8 mouse cellular contexts compared by ENCODE assay signal in genomic region chr1:131096132-131096695, GRCm38 (mm10). TPM values are rescaled to one million over a fixed set of nuclear protein-coding genes. Genes with fewer than 3 reads are reported as not detected.
A peak's percentile ranks its signal among the peaks of the same experiment; 100 is the strongest.
DNase-seq lines count a peak whose midpoint lies in the region; ATAC-seq and TF ChIP-seq lines count a peak whose summit lies in the region.

No protein-coding gene starts in this region.

- H3K9me3 ChIP-seq in liver, embryonic 15.5 days (replicated peaks), result no peaks in the 10 kb centered on the region
- no peaks in the 10 kb centered on the region for H3K9me3 ChIP-seq in stomach, embryonic 16.5 days (replicated peaks; ENCODE audit: control insufficient read depth, low read length)

- no peak for TF ChIP-seq POLR2A in cerebellum, adult 2 months (IDR thresholded peaks at IDR 0.05; ENCODE audit: borderline replicate concordance, insufficient read depth, low read length)

- TF ChIP-seq CTCF in cerebellum, adult 2 months (IDR thresholded peaks at IDR 0.05; ENCODE audit: borderline replicate concordance, insufficient read depth, low read depth, low read length), result no peak

- no peak for ATAC-seq in cerebellum, adult (ENCODE audit: insufficient number of reproducible peaks, low FRiP score, low TSS enrichment)
- no peak for ATAC-seq in liver, embryonic 15.5 days (ENCODE audit: insufficient read depth)
- no peak for ATAC-seq in stomach, embryonic 16.5 days (ENCODE audit: insufficient read depth, low FRiP score)

- peak overlapping the region; percentile 99 for H3K4me3 ChIP-seq in cerebellum, adult 2 months (replicated peaks; ENCODE audit: insufficient read depth, low read depth, low read length)
- peak overlapping the region; percentile 88 for H3K4me3 ChIP-seq in liver, embryonic 15.5 days (replicated peaks)
- peak overlapping the region; percentile 87 for H3K4me3 ChIP-seq in stomach, embryonic 16.5 days (replicated peaks; ENCODE audit: low read length)

- peaks cover 3% of the 10 kb centered on the region; the same call in 1 of the 2 replicates for H3K4me1 ChIP-seq in cerebellum, adult 2 months (ENCODE audit: control insufficient read depth, insufficient read depth, low read length)
- H3K4me1 ChIP-seq in liver, embryonic 15.5 days (replicated peaks), result peaks cover 65% of the 10 kb centered on the region
- H3K4me1 ChIP-seq in stomach, embryonic 16.5 days (ENCODE audit: control insufficient read depth, insufficient read depth, low read length), result peaks cover 45% of the 10 kb centered on the region

- H3K36me3 ChIP-seq in liver, embryonic 15.5 days (replicated peaks), result no peaks in the 10 kb centered on the region
- H3K36me3 ChIP-seq in stomach, embryonic 16.5 days (ENCODE audit: control insufficient read depth, insufficient read depth, low read length), result no peaks in the 10 kb centered on the region

- no peaks in the 10 kb centered on the region for H3K27me3 ChIP-seq in cerebellum, adult 2 months (ENCODE audit: control insufficient read depth, insufficient read depth, low read length)
- H3K27me3 ChIP-seq in liver, embryonic 15.5 days, result peaks cover 24% of the 10 kb centered on the region
- no peaks in the 10 kb centered on the region for H3K27me3 ChIP-seq in stomach, embryonic 16.5 days (ENCODE audit: control insufficient read depth, insufficient read depth, low read length)

- no peak overlapping the region for H3K27ac ChIP-seq in cerebellum, adult 2 months (ENCODE audit: insufficient read depth, low read length)
- peak overlapping the region; percentile 77 for H3K27ac ChIP-seq in liver, embryonic 15.5 days (replicated peaks)
- H3K27ac ChIP-seq in stomach, embryonic 16.5 days (ENCODE audit: low read length), result peak overlapping the region; percentile 92

- H3K9ac ChIP-seq in liver, embryonic 15.5 days, result peak overlapping the region; percentile 86
- H3K9ac ChIP-seq in stomach, embryonic 16.5 days (ENCODE audit: low read length), result peak overlapping the region; percentile 97

- H3K4me2 ChIP-seq in liver, embryonic 15.5 days, result peak overlapping the region; percentile 98
- peak overlapping the region; percentile 75 for H3K4me2 ChIP-seq in stomach, embryonic 16.5 days (ENCODE audit: low read depth, low read length)

- 58% methylated on average over 9 of the region's 9 CpGs for WGBS in cerebellum, adult 2 months
- WGBS in liver, embryonic 15.5 days (ENCODE audit: insufficient replicate concordance), result 11% methylated on average over 9 of the region's 9 CpGs
- 7% methylated on average over 9 of the region's 9 CpGs for WGBS in stomach, embryonic 16.5 days

- no peak for DNase-seq in cerebellum, adult 2 months
- peak; percentile 36 for DNase-seq in thymus, postnatal 0 days (ENCODE audit: low spot score)
- no peak for DNase-seq in thymus, postnatal 36 days
- DNase-seq in cerebellum, postnatal 25 days, result no peak
- DNase-seq in right cerebral cortex, adult 2 months (ENCODE audit: low spot score in 2 of 2), result no peak

RNA-seq across cellular contexts. Expression of gene Mapkapk2, which starts 1.4 kb away (rescaled TPM):
- polyA plus RNA-seq in cerebellum, adult 2 months (2012; rRNA removed), result 34.0 and 35.8 TPM in 2 replicates
- polyA plus RNA-seq in thymus, postnatal 0 days (2015; fragmentation: Nextera tagmentation; extraction: Ambion mirVana), result 26.6 and 30.4 TPM in 2 replicates
- polyA plus RNA-seq in liver, embryonic 15.5 days (2015; fragmentation: Nextera tagmentation; extraction: Ambion mirVana), result 13.0 and 15.7 TPM in 2 replicates
- polyA plus RNA-seq in stomach, embryonic 16.5 days (2015; fragmentation: Nextera tagmentation; extraction: Ambion mirVana), result 16.6 and 18.0 TPM in 2 replicates

RNA-seq across cellular contexts. Expression of gene Dyrk3, which starts 41.9 kb away (rescaled TPM):
- polyA plus RNA-seq in cerebellum, adult 2 months (2012; rRNA removed), result 2.9 and 4.1 TPM in 2 replicates
- 1.9 and 2.2 TPM in 2 replicates for polyA plus RNA-seq in thymus, postnatal 0 days (2015; fragmentation: Nextera tagmentation; extraction: Ambion mirVana)
- 16.6 and 18.3 TPM in 2 replicates for polyA plus RNA-seq in liver, embryonic 15.5 days (2015; fragmentation: Nextera tagmentation; extraction: Ambion mirVana)
- 2.9 and 3.4 TPM in 2 replicates for polyA plus RNA-seq in stomach, embryonic 16.5 days (2015; fragmentation: Nextera tagmentation; extraction: Ambion mirVana)

RNA-seq across cellular contexts. Expression of gene Eif2d, which starts 56.8 kb away (rescaled TPM):
- 53.8 and 54.5 TPM in 2 replicates for polyA plus RNA-seq in cerebellum, adult 2 months (2012; rRNA removed)
- 52.1 and 52.3 TPM in 2 replicates for polyA plus RNA-seq in thymus, postnatal 0 days (2015; fragmentation: Nextera tagmentation; extraction: Ambion mirVana)
- polyA plus RNA-seq in liver, embryonic 15.5 days (2015; fragmentation: Nextera tagmentation; extraction: Ambion mirVana), result 26.0 and 28.1 TPM in 2 replicates
- 62.1 and 64.0 TPM in 2 replicates for polyA plus RNA-seq in stomach, embryonic 16.5 days (2015; fragmentation: Nextera tagmentation; extraction: Ambion mirVana)
